Comparison of ENCODE assay signal across 11 mouse cellular contexts in the genomic region with DNA sequence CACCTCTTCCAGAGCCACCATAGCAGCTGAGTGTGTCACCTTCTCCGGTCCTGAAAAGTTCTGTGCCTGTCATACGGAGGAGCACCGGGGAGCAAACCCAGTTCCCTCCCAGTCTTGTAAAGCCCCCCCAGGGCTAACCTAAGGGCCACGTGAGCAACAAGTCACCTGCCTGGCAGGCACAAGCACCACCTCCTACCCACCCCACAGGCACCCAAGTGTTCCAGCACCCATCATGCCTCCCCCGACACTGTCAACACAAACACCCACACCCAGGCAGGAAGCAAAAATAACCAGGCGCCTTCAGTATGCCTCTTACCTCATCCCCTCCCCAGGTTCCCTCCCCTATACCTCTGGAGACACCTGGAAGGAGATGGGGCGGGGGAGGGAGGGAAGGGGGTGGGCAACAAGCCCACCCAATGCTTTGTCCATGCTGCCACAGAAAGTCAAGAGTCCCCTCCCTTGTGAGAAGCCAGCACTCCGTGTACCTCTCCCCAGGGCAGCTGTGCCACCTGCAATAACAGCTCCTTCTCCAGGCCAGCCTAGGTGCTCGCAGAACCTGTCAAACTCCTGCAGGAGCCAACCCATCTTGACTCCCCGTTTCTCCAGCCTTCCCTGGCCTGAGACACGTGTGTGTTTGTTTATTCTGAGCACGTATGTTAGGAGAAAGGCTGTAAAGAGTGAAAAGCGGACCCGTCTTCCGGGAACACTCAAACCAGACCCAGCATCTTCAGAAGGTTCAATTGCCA. TPM values are rescaled to one million over a fixed set of nuclear protein-coding genes. Genes with fewer than 3 reads are reported as not detected.
DNase-seq lines count a peak whose midpoint lies in the region; ATAC-seq and TF ChIP-seq lines count a peak whose summit lies in the region.
"Had no signal": no experiment of that assay in that cellular context is flagged by ENCODE, and none has a peak within 500 bp of the region (broad histone marks: within the 10 kb centered on the region; RNA-seq: fewer than 3 reads in every experiment).

No protein-coding gene starts in this region.

- H3K4me1 ChIP-seq in thymus, adult 2 months (replicated peaks; ENCODE audit: control insufficient read depth, insufficient read depth, low read length) = peaks cover 7% of the 10 kb centered on the region
- peaks cover 8% of the 10 kb centered on the region; the same call in 1 of the 2 replicates for H3K4me1 ChIP-seq in stomach, embryonic 16.5 days (ENCODE audit: control insufficient read depth, insufficient read depth, low read length)
- no peaks in the 10 kb centered on the region for H3K4me1 ChIP-seq in liver, postnatal 0 days (ENCODE audit: insufficient read depth)

- DNase-seq in kidney, adult 18-20 months = peak; percentile 17
- DNase-seq in kidney, postnatal 4 days = no peak
- peak; percentile 28 for DNase-seq in thymus, postnatal 14 days
- DNase-seq in thymus, adult 2 months = no peak
- peak; percentile 36 to 87 for DNase-seq in left cerebral cortex, adult 8-10 months (ENCODE audit: low spot score in 2 of 2)
- DNase-seq in cerebellum, adult 9-10 months = no peak
- DNase-seq in liver, postnatal 0 days = no peak
- DNase-seq: B cell, adult 2 months had no signal

- no peak overlapping the region for H3K4me2 ChIP-seq in stomach, embryonic 16.5 days (ENCODE audit: low read depth, low read length)
- no peak overlapping the region for H3K4me2 ChIP-seq in liver, postnatal 0 days (ENCODE audit: low read depth, low read length)
- H3K4me2 ChIP-seq: neural tube, embryonic 12.5 days had no signal

- no peak overlapping the region; the same call in 1 of the 2 replicates for H3K9ac ChIP-seq in stomach, embryonic 16.5 days (ENCODE audit: low read length)
- no peak overlapping the region for H3K9ac ChIP-seq in liver, postnatal 0 days (replicated peaks)
- H3K9ac ChIP-seq: neural tube, embryonic 12.5 days had no signal

- no peaks in the 10 kb centered on the region for H3K27me3 ChIP-seq in thymus, adult 2 months (ENCODE audit: control insufficient read depth, insufficient read depth, low read length)
- H3K27me3 ChIP-seq in stomach, embryonic 16.5 days (ENCODE audit: control insufficient read depth, insufficient read depth, low read length) = no peaks in the 10 kb centered on the region
- no peaks in the 10 kb centered on the region for H3K27me3 ChIP-seq in liver, postnatal 0 days (ENCODE audit: insufficient read depth, low read length)
- H3K27me3 ChIP-seq: neural tube, embryonic 12.5 days had no signal

- no peak overlapping the region for H3K4me3 ChIP-seq in thymus, adult 2 months (ENCODE audit: control insufficient read depth, insufficient read depth, low read length)
- H3K4me3 ChIP-seq in stomach, embryonic 16.5 days (replicated peaks; ENCODE audit: low read length) = no peak overlapping the region
- no peak overlapping the region for H3K4me3 ChIP-seq in liver, postnatal 0 days (ENCODE audit: low read depth, low read length)
- H3K4me3 ChIP-seq: neural tube, embryonic 12.5 days had no signal

- no peaks in the 10 kb centered on the region for H3K36me3 ChIP-seq in thymus, adult 2 months (ENCODE audit: control insufficient read depth, insufficient read depth, low read length)
- H3K36me3 ChIP-seq in stomach, embryonic 16.5 days (ENCODE audit: control insufficient read depth, insufficient read depth, low read length) = no peaks in the 10 kb centered on the region
- H3K36me3 ChIP-seq in liver, postnatal 0 days (replicated peaks; ENCODE audit: insufficient read depth, low read length) = no peaks in the 10 kb centered on the region
- H3K36me3 ChIP-seq: neural tube, embryonic 12.5 days had no signal

- 84% methylated on average over 15 of the region's 15 CpGs for WGBS in thymus, adult 2 months
- 57% methylated on average over 15 of the region's 15 CpGs for WGBS in stomach, embryonic 16.5 days
- 70% methylated on average over 14 of the region's 15 CpGs for WGBS in liver, postnatal 0 days (ENCODE audit: insufficient replicate concordance)

- no peak for TF ChIP-seq POLR2A in thymus, adult 2 months (IDR thresholded peaks at IDR 0.05; ENCODE audit: control insufficient read depth, extremely low read depth, insufficient read depth, low read length, poor library complexity)

- no peak overlapping the region for H3K27ac ChIP-seq in thymus, adult 2 months (ENCODE audit: control insufficient read depth, insufficient read depth, low read length)
- H3K27ac ChIP-seq in stomach, embryonic 16.5 days (ENCODE audit: low read length) = no peak overlapping the region; the same call in 1 of the 2 replicates
- no peak overlapping the region for H3K27ac ChIP-seq in liver, postnatal 0 days (ENCODE audit: low read depth)
- H3K27ac ChIP-seq: neural tube, embryonic 12.5 days had no signal

- TF ChIP-seq CTCF in thymus, adult 2 months (IDR thresholded peaks at IDR 0.05; ENCODE audit: borderline replicate concordance, control insufficient read depth, extremely low read depth, insufficient read depth, low read length, poor library complexity) = no peak
- TF ChIP-seq CTCF in liver, postnatal 0 days (IDR thresholded peaks at IDR 0.05; ENCODE audit: low read depth) = no peak

- no peaks in the 10 kb centered on the region for H3K9me3 ChIP-seq in stomach, embryonic 16.5 days (replicated peaks; ENCODE audit: control insufficient read depth, low read length)
- no peaks in the 10 kb centered on the region for H3K9me3 ChIP-seq in liver, postnatal 0 days (ENCODE audit: low read length)

- no peak for TF ChIP-seq EP300 in liver, postnatal 0 days (IDR thresholded peaks at IDR 0.05; ENCODE audit: low read depth)

- peak; percentile 66 for ATAC-seq in stomach, embryonic 16.5 days (ENCODE audit: insufficient read depth, low FRiP score)
- no peak for ATAC-seq in liver, postnatal 0 days
- ATAC-seq: forebrain, embryonic 16.5 days had no signal

RNA-seq across cellular contexts. Expression of gene Tiam1, which starts 38.7 kb away (rescaled TPM):
- polyA plus RNA-seq in thymus, adult 2 months (2012; rRNA removed) = 14.1 and 17.8 TPM in 2 replicates
- 100 to 1,000 TPM in 3 of 4 experiments, 10 to 100 TPM in 1; 96.3 to 147 (median 119) TPM for total RNA-seq in left cerebral cortex, adult 8-10 months (2022)
- polyA plus RNA-seq in stomach, embryonic 16.5 days (2015; fragmentation: Nextera tagmentation; extraction: Ambion mirVana) = 22.6 and 24.1 TPM in 2 replicates
- polyA plus RNA-seq in liver, postnatal 0 days (2015; fragmentation: Nextera tagmentation; extraction: Ambion mirVana) = 3.2 TPM in 2 replicates

Comparison
In these comparisons a context has a peak if more than half of its experiments do, and no peak if none do; other contexts are left out.
1. DNase-seq: peak in kidney, adult 18-20 months (single experiment), thymus, postnatal 14 days (single experiment) and left cerebral cortex, adult 8-10 months (2 of 2); none in kidney, postnatal 4 days (0 of 2), thymus, adult 2 months (single experiment), cerebellum, adult 9-10 months (single experiment) and liver, postnatal 0 days (single experiment).